Mouse (Mus musculus) layer of hippocampus, adult 18-20 months (tissue): ENCODE data around the gene Cygb. TPM values are rescaled to one million over a fixed set of nuclear protein-coding genes. Genes with fewer than 3 reads are reported as not detected.

Experiments
- total RNA-seq, 2 experiments: library from RNA; stranded (reverse); gene quantifications; 2 replicates each; pipeline ENCODE4 v1.2.3; 2021

Cygb gene
- total RNA-seq, 2 experiments from 2014 or later, result 71.3 to 80.7 TPM

Other genes starting within 250 kb of the Cygb start
- 100 to 1,000 TPM; 245 to 252 TPM for gene Rnf157, start 241.3 kb downstream of the Cygb start, total RNA-seq
- 10 to 100 TPM; 33.3 to 40.5 TPM for gene Ubald2, start 220.2 kb downstream of the Cygb start, total RNA-seq
- gene Qrich2, start 188.1 kb downstream of the Cygb start, total RNA-seq, result not detected
- gene Prpsap1, start 160.1 kb downstream of the Cygb start, total RNA-seq, result 10 to 100 TPM; 87.0 to 91.5 TPM
- 1 to 10 TPM in 1 of 2 experiments, under 1 TPM in 1; 0.84 to 2.3 TPM for gene Sphk1, start 123.4 kb downstream of the Cygb start, total RNA-seq
- gene Ube2o, start 72.9 kb downstream of the Cygb start, total RNA-seq, result 100 to 1,000 TPM in 1 of 2 experiments, 10 to 100 TPM in 1; 99.4 to 104 TPM
- gene Aanat, start 67.9 kb downstream of the Cygb start, total RNA-seq, result 1 to 10 TPM in 1 of 2 experiments, under 1 TPM in 1; 0.33 to 1.1 TPM
- gene Rhbdf2, start 27.3 kb downstream of the Cygb start, total RNA-seq, result 1 to 10 TPM; 1.1 to 1.3 TPM
- 1 to 10 TPM; 5.6 to 5.8 TPM for gene Prcd, start 779 bp downstream of the Cygb start, total RNA-seq
- not detected for gene St6galnac1, start 121.2 kb upstream of the Cygb start, total RNA-seq
- 10 to 100 TPM; 21.1 to 21.5 TPM for gene Mxra7, start 173.7 kb upstream of the Cygb start, total RNA-seq
- 10 to 100 TPM; 25.7 to 27.4 TPM for gene Mettl23, start 189.0 kb upstream of the Cygb start, total RNA-seq
- gene Jmjd6, start 189.1 kb upstream of the Cygb start, total RNA-seq, result 10 to 100 TPM; 38.3 to 39.9 TPM
- 10 to 100 TPM; 36.3 to 39.1 TPM for gene Mfsd11, start 198.1 kb upstream of the Cygb start, total RNA-seq
- gene Srsf2, start 198.8 kb upstream of the Cygb start, total RNA-seq, result 100 to 1,000 TPM; 166 to 176 TPM